Mouse (Mus musculus) ovary, postnatal 10 days (tissue): ENCODE results near the gene Galnt17.
A peak's percentile ranks its signal among the peaks of the same experiment; 100 is the strongest.

Experiments
- DNase-seq: peaks from one replicate; pipeline ENCODE4 v3.0.0; 2022; ENCODE audit warnings: low spot score

Gene Galnt17

GRCm38 (mm10) chr5:130927138-130927793, 381.0 kb downstream of the Galnt17 start:
- no peak for DNase-seq

DNA sequence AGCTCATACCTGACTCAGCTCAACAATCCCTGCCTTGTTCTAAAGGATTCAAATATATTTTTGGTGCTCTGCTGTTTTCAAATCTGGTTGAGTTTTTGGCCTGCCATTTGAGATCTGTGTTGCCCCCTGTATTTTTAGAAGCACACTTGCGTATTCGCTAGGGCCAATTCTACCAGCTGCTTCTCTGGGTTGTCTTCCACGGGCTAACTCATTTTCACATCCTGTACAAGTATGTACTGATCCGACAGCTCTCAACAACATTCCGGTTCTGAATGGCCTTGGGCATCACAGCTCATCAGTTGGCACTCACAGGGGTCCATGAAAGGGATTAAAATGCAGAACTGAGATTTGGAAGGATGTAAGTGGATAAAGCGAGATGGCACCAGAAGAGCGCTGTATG, 382.6 kb downstream of the Galnt17 start:
- no peak for DNase-seq

- no peak for DNase-seq
Observed at GRCm38 (mm10) chr5:130924245-130924827, 384.0 kb downstream of the Galnt17 start.

DNA sequence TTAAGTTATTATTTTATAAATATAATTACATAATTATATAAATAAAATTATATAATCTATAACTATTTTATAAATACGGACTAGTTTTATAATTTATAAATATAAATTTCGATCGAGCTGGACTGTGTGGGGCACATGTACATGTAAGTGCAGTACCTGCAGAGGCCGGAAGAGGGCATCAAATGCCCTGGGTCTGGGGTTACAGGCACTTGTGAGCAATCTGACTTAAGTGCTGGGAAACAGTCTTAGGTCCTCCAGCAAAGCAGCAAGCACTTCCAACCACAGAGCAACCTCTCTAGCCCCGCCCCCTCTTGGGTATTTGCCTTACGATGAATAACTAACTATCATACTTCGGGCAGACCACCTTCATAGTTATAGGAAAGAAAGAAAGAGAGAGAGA, 388.3 kb downstream of the Galnt17 start:
- DNase-seq = no peak

GRCm38 (mm10) chr5:130914606-130915005, 393.7 kb downstream of the Galnt17 start:
- DNase-seq = no peak

GRCm38 (mm10) chr5:130911551-130911950, 396.7 kb downstream of the Galnt17 start:
- no peak for DNase-seq

- no peak for DNase-seq
Observed at GRCm38 (mm10) chr5:130901736-130902135, 406.6 kb downstream of the Galnt17 start.

- DNase-seq = no peak
Observed at GRCm38 (mm10) chr5:130895991-130896390, 412.3 kb downstream of the Galnt17 start.

DNA sequence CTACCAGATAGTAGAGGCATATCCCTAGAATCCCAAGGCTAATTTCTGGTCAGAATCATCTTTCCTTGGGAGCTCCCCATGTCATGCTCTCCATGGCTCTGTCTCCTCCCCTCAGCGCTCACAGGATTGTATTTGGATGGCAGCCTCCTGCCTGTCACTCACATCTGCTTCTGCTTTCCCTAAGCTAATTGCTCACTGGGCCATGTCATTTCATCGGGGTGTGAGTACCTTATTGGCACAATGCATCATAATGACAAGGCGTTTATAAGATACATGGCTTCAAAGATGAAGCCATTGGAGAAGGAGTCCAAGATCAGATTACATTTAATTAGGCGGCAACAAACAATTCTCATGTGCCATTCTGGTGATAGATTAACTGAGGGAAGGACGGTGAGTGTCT, 416.6 kb downstream of the Galnt17 start:
- no peak for DNase-seq

DNA sequence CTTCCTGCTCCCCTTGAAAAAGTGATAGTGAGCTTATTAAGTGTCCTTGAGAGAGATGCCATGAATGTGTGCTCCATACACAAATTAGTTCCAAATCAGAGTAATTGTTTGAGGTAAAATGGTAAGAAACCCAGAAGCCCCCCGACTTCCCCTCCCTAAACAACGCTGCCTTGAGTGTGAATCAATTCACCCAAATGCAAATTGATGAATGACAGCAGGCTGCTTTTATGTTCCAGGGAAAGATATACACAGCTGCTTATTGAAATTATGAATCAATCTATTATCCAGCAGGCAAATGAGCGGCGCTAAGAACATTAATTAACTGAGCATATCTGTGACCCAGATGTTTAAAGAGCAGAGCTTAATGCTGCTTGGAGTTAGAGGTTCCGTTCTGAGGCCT, 428.0 kb downstream of the Galnt17 start:
- DNase-seq = no peak

DNA sequence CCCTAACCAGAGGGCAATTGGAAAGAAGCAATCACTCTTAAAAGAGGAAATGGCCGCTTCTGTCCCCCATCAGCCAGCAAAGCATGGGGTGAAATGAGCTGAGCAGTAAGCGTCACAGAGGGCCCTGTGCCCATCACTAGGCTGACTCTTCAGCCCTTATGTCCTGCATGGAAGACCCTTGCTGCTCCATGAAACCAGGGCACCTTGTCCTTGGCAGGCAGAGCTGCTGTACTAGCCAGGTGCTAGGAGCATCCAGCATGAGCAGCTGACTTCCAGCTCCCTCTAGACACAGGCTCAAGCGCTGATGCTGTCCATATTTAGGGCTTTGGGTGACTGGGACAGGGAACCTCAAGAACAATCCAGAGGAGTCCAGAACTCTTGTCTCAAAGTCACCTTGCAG, 432.9 kb downstream of the Galnt17 start:
- DNase-seq = no peak

DNA sequence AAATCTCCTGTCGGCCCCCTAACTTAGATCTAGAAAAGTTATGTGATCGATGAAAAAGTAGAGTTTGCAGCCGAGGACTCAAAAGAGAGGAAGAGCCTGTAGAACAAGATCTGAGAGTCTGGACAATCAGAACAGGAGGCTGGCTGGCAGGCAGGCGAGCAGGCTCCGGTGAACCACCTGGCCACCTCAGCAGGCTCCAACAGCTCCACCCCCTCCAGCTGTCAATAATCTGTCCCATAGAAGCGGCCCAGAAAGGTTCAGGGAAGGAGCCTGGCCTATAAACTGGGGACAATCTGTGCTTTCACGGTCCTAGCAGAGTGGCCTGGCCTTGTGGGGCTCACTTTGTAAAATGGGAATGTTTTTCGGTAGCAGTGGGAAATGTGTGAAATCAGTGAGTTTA, 437.2 kb downstream of the Galnt17 start:
- DNase-seq = no peak

GRCm38 (mm10) chr5:130869869-130870268, 438.4 kb downstream of the Galnt17 start:
- no peak for DNase-seq

DNA sequence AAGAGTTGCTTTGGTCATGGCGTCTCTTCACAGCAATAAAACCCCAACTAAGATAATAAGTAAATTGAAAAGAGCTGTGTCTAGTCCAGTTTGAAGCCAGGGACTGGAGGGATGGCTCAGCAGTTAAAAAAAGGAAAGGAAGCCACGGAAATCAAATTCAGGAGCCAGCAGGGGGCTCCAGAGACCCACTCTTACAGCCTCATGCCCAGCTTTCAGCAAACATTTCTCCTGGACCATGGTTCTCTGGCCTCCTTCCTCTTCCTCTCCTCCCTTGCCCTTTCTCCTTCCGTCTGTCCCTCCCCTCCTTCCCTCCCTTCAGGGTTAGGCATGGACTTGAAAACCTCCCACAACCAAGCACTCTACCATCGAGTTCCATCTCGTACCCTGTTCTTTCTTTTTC, 446.0 kb downstream of the Galnt17 start:
- DNase-seq = peak; percentile 11

DNA sequence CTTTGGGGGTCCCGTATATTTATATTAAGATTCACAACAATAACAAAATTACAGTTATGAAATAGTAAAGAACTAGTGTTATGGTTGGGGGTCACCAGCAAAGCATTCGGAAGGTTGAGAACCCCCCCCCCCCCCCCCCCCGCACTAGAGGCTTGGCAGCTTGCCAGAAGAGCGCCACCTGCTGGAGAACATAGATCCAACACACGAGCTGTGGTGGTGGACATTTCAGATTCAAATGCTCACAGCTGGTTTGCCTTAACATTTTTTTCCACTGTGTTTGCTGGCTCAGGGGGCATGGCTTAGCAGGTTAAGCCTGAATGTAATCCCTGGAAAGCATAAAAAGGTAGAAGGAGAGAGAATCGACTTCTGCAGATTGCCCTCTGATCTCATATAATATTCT, 448.6 kb downstream of the Galnt17 start:
- no peak for DNase-seq

DNA sequence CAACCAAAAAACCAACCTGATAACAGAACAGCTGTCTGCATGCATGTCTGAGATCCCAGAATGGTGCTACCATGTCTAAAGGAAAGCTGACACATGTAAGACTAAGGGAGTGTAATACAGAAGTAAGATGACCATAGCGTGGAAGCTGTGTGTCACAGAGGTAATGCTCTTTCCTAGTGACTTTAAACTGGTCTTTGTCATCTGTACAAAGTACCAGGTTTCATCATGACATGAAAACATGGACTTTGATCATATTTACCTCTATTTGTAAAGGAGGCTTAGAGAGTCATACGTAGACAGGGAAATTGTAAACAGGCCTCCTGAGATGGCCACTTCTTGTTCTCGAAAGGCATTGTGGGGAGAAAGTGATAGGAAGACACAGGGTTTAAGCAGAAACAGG, 449.6 kb downstream of the Galnt17 start:
- DNase-seq = no peak

GRCm38 (mm10) chr5:130858148-130858547, 450.1 kb downstream of the Galnt17 start:
- no peak for DNase-seq

GRCm38 (mm10) chr5:130854430-130854829, 453.9 kb downstream of the Galnt17 start:
- no peak for DNase-seq

DNA sequence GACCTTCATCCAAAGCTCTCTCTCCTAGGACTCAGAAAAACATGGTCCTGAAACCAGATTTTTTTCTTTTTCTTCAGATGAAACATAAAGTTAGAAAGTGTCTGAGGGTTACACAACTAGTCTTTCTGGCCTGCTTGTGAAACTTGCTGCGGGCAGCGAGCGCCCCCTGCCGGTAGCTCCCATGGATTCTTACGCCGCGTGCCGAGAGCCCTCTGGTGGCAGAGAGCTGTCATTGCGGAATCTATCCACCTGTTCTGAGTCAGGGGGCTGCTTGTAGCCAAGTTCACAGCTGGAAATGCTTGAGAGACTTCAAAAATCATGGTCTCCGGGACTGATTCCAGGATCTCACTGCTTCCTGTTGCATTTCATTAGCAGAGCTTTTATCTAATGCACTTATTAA, 454.9 kb downstream of the Galnt17 start:
- peak; percentile 75 for DNase-seq

DNA sequence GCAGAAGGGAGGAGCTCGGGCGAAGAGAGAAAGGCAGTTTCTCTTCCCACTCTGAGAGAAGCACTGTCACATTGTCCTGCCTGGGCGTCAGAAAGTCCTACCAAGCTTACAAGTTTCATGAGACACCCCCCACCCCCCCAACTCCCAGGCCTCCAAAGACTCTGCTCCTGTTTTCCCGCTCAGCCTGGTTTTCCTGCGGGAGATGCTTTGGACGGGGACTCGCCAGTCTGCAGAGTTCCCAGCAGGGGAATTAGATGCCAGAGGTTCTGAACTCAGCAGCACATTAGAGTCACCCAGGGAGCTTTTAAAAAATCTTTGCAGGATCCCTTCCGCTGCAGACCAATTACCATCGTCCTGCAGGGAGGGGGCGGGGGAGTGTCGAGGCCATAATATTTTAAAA, 456.1 kb downstream of the Galnt17 start:
- DNase-seq = no peak

DNA sequence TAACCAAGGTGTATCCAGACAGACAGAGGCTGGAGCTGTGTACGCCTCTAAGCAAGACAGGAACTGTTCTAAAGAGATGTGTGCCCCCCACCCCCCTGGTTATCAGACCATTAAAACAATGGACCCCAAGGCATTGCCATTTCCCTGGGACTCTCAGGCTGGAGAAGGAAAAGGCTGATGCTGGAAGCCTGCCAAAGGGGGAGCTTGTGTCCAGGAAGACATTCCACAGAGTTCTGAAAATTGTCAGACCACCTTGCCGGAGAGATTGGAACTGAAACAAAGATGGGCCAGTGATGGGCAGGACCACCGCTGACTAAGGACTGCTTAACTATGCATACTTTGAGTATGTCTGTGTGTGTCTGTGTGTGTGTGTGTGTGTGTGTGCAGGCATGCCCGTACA, 458.7 kb downstream of the Galnt17 start:
- no peak for DNase-seq

DNA sequence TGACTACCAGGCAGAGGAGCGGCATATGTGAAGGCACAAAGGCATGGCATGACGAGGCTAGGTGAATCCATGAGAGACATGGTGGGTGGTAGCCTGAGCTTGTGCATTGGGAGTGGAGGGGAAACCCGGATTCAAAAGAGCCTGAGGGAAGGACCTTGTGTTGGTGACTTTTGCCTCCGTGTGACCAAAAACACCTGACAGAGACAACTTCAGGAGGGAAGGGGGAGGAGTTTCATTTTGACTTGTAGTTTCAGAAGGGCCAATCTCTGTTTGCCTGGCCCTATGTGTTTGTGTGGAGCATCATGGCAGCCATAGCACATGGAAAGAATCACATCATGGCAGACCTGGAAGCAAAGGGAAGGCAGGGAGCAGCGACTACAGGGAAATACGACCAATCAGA, 459.7 kb downstream of the Galnt17 start:
- no peak for DNase-seq

DNA sequence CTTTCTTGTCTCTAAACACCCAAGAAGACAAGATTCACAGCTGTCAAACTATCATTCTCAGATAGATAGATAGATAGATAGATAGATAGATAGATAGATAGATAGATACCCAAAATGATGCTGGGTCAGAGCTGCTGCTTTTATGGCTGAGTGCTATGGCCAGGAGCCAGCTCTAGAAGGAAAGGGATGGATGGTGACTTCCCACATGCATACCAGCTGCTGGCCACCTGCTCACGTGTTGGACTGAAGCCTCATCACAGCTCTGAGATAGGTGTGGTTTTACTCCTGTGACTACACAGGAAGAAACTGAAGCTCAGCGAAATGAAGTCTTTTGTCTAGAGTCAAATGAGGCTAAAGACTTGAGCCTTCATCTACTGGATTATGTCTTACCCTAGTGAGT, 482.5 kb downstream of the Galnt17 start:
- DNase-seq = no peak
